Mouse (Mus musculus): ENCODE measurements around the gene Tbx10. TPM values are rescaled to one million over a fixed set of nuclear protein-coding genes. Genes with fewer than 3 reads are reported as not detected.

Tbx10 gene
- polyA plus RNA-seq, 1 experiment from 2014 or later = not detected

DNA sequence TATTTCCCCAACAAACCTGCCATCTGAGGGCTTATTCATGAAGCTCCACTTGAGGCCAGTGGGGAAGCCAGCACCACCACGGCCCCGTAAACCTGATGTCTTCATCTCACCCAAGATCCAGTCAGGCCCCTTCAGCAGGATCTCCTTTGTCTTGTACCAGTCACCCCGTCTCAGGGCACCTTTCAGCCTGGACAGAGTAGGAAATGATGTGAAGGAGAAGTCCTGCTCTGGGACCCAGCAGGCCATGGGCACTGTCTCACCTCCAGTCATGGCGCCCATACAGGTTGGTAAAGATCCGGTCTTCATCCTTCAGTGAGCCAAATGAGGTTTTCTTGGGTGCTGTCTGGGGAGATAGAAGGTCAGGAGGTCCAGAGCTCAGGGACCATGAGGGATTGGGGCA lies 18.5 kb downstream of the Tbx10 start:
- Histone ChIP-seq H3K4me1 (peaks cover 11% of the 10 kb centered on the region), H3K27ac (no peak overlapping the region), H3K9ac (no peak overlapping the region), H3K9me3 (no peaks in the 10 kb centered on the region), H3K36me3 (peaks cover 42% of the 10 kb centered on the region), H3K4me3 (0 out of 2 replicates have a peak overlapping the region, but pooled peaks have one; percentile 11), H3K27me3 (no peaks in the 10 kb centered on the region), H3K4me2 (no peak overlapping the region)
- no peak for ATAC-seq (ENCODE audit: borderline replicate concordance, extremely low read depth, low FRiP score, low TSS enrichment)
- WGBS = 90% methylated on average over 5 of the region's 5 CpGs

DNA sequence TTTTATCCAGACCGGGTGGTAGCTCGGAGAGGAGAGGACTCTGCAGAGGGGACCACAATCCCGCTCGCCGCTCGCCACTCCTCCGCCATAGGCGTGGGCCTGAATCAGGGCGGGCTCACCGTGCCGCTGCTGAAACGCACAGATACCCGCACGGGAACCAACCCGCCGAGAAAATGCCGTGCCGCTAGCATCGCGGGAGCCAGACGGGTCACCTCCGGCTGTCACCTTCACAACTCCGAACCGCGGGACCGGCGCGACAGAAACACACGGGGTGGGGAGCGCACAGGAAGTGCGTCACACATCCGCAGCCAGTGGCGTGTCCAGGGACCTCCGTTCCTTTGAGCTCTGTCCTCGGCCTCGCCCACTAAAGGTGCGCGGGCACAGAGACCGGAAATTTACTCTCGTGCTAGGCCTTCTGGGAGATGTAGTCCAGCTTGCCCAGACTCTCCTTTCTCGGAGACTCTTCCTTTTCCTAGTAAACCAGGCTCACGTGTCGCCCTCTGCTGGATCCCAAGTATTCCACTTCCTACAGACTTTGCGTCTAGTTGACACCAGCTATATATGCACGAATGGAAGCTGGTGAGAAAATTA lies 20.0 kb downstream of the Tbx10 start, which contains the start of gene Ndufv1:
Ndufv1 (minus strand) TSS at position 375 of the 591 bp plus-strand sequence.
- H3K9me3 ChIP-seq = no peaks in the 10 kb centered on the region
- ATAC-seq (ENCODE audit: borderline replicate concordance, extremely low read depth, low FRiP score, low TSS enrichment) = peak; percentile 99
- WGBS = under 1% methylated on average over 45 of the region's 45 CpGs
- peak within 1 kb of the TSS; percentile 21; the same call in 1 of the 2 replicates for H3K27ac ChIP-seq
- H3K4me2 ChIP-seq = peak within 1 kb of the TSS; percentile 65
- H3K27me3 ChIP-seq = no peaks in the 10 kb centered on the region
- H3K36me3 ChIP-seq = peaks cover 28% of the 10 kb centered on the region
- H3K4me3 ChIP-seq = peak within 1 kb of the TSS; percentile 62
- peaks cover 11% of the 10 kb centered on the region for H3K4me1 ChIP-seq
- H3K9ac ChIP-seq = peak within 1 kb of the TSS; percentile 57

DNA sequence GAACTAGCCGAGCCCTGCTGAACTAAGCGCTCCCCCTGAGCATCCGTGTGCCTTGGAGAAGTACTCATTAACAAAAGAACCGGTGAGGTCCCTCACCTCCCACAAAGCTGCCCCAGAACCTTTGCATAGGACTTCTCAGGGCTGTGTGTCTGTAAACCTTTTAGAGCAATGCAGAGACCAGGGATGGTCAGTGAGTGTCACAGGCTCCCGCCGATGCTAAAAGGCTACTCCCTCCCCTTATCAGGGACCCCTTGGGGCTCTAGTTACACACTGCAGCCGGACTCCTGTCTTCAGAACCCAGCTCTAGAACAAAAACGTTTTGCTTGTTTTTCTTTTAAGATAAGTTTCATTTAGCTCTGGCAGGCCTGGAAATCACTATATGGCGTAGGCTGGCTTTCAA lies 20.5 kb downstream of the Tbx10 start:
- H3K9ac ChIP-seq = peak overlapping the region; percentile 39
- 11% methylated on average over 9 of the region's 9 CpGs for WGBS
- peak overlapping the region; percentile 57 for H3K4me2 ChIP-seq
- no peaks in the 10 kb centered on the region for H3K27me3 ChIP-seq
- peaks cover 22% of the 10 kb centered on the region for H3K36me3 ChIP-seq
- H3K27ac ChIP-seq = no peak overlapping the region
- H3K4me1 ChIP-seq = peaks cover 11% of the 10 kb centered on the region
- ATAC-seq (ENCODE audit: borderline replicate concordance, extremely low read depth, low FRiP score, low TSS enrichment) = peak; percentile 21; the same call in 1 of the 2 replicates
- H3K9me3 ChIP-seq = no peaks in the 10 kb centered on the region
- H3K4me3 ChIP-seq = peak overlapping the region; percentile 62

DNA sequence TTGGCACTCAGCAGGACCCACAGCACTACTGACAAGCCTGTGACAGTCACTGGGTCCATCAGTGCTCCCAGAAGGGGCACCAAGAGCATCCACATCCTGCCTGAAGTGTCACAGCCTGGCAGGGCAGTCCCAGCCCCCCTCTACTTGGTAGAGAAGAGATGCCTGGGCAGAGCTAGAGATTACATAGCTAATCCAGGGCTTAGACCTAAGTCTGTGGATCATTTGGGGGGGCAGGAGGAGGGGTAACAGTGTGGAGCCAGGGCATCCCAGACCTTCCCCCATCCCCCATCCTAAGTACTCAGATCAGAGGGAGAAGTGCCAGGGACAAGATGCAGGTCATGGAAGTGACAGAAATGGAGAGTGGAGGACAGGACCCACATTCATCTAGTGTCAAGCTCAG lies 22.2 kb downstream of the Tbx10 start:
- H3K9me3 ChIP-seq = no peaks in the 10 kb centered on the region
- H3K36me3 ChIP-seq = peaks cover 9% of the 10 kb centered on the region
- peaks cover 15% of the 10 kb centered on the region for H3K4me1 ChIP-seq
- no peak overlapping the region for H3K4me3 ChIP-seq
- H3K27ac ChIP-seq = no peak overlapping the region
- no peak overlapping the region for H3K9ac ChIP-seq
- no peak overlapping the region for H3K4me2 ChIP-seq
- H3K27me3 ChIP-seq = no peaks in the 10 kb centered on the region
- no peak for ATAC-seq (ENCODE audit: borderline replicate concordance, extremely low read depth, low FRiP score, low TSS enrichment)

DNA sequence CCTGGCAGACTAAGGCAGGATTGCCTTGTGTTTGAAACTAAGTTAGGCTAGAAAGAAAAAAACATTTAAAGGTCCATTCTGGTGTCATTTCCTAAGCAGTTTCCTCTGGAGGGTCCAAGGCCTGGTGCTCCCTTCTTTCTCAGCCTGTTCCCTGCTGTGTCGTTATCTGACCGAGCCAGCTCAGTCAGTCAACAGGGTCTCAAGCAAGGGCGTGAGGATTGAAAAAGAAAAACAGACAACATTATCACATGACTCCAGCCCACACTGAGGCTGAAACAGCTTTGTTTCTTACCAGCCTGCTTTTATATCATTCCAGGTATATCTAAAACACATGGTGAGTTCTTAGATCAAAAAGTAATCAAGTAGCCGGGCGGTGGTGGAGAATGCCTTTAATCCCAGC lies 23.1 kb downstream of the Tbx10 start:
- Histone ChIP-seq H3K4me2 (no peak overlapping the region), H3K36me3 (peaks cover 4% of the 10 kb centered on the region; the same call in 1 of the 2 replicates), H3K9me3 (no peaks in the 10 kb centered on the region), H3K9ac (no peak overlapping the region), H3K27ac (no peak overlapping the region), H3K4me3 (no peak overlapping the region), H3K4me1 (peaks cover 15% of the 10 kb centered on the region), H3K27me3 (no peaks in the 10 kb centered on the region)
- 53% methylated on average over 5 of the region's 5 CpGs for WGBS
- ATAC-seq (ENCODE audit: borderline replicate concordance, extremely low read depth, low FRiP score, low TSS enrichment) = no peak

DNA sequence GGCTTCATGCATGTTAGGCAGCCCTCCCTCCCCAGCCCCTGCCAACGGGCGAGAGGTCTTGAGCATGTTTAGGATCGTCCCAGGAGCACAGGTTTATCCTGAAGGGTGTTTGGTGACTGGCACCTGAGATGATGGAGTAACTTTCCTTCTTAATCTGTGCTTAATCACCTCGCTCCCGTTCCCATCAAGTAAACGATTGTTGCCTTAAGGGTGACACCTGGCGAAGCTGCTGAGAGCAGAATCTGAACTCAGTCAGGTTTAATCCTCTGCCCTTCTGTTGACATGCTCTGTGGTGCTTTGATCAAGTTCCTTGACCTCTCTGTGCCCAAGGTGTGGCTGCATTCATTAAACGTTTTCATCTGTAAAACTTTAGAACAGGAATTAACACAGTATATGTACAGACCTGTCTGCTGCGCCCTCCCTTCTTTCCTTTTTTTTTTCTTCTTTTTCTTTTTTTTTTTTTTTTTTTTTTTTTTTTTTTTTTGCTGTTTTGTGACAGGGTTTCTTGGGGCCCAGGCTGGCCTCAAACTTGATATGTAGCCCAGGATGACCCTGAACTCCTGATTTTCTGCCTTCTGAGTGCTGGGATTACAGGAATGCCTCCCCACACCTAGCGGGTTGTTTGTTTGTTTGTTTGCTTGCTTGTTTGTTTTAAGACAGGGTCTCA lies 25.5 kb downstream of the Tbx10 start:
- WGBS = 40% methylated on average over 10 of the region's 10 CpGs

DNA sequence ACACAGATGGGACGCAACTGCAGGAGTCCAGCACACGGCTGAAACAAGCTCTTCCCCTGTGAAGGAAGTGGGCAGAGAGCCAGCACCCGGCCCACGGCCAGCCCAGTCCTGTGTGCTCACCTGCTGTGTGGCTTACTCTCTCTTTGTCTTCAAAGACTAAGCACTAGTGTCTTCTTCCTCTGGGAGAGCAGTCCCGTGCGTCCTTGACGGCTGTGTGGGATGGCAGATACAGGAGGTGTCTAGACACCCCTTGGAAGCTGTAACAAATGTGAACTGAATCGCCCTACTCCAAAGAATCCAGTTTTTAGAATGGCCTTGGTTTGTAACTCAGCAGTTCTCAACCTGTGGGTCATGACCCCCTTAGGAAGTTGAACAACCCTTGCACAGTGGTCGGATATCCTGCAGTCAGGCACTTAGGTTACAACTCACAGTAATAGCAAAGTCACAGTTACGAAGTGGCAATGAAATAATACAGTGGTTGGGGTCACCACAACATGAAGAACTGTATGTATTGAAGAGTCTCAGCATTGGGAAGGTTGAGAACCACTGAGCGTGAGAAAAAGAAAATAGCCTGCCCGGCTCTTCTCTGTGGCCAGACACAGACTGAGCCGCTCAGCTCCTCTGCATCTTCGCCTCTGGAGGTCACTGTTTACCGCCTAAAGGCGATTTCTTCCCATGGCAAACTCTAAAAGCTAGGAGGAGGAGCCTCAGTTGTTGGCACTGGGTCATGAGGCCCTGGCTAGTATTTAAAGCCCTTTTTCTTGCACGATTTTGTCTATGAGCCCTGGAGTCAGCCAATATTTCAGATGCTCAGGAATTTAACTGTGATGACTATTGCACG lies 26.4 kb downstream of the Tbx10 start:
- peak overlapping the region; percentile 1; the same call in 1 of the 2 replicates for H3K27ac ChIP-seq
- no peaks in the 10 kb centered on the region for H3K27me3 ChIP-seq
- no peaks in the 10 kb centered on the region for H3K9me3 ChIP-seq
- no peaks in the 10 kb centered on the region for H3K36me3 ChIP-seq
- H3K4me2 ChIP-seq = no peak overlapping the region
- 23% methylated on average over 18 of the region's 18 CpGs for WGBS
- H3K4me3 ChIP-seq = no peak overlapping the region
- ATAC-seq (ENCODE audit: borderline replicate concordance, extremely low read depth, low FRiP score, low TSS enrichment) = peak; percentile 92; the same call in 1 of the 2 replicates
- H3K4me1 ChIP-seq = peaks cover 5% of the 10 kb centered on the region; the same call in 1 of the 2 replicates
- no peak overlapping the region for H3K9ac ChIP-seq

More for the DNA sequence above, 25.5 kb downstream of the Tbx10 start:
- no peak for ATAC-seq (ENCODE audit: borderline replicate concordance, extremely low read depth, low FRiP score, low TSS enrichment)
- H3K27me3 ChIP-seq = no peaks in the 10 kb centered on the region
- peaks cover 5% of the 10 kb centered on the region; the same call in 1 of the 2 replicates for H3K4me1 ChIP-seq
- H3K9me3 ChIP-seq = no peaks in the 10 kb centered on the region
- no peaks in the 10 kb centered on the region for H3K36me3 ChIP-seq
- no peak overlapping the region for H3K4me3 ChIP-seq
- no peak overlapping the region for H3K27ac ChIP-seq
- no peak overlapping the region for H3K9ac ChIP-seq
- no peak overlapping the region for H3K4me2 ChIP-seq

DNA sequence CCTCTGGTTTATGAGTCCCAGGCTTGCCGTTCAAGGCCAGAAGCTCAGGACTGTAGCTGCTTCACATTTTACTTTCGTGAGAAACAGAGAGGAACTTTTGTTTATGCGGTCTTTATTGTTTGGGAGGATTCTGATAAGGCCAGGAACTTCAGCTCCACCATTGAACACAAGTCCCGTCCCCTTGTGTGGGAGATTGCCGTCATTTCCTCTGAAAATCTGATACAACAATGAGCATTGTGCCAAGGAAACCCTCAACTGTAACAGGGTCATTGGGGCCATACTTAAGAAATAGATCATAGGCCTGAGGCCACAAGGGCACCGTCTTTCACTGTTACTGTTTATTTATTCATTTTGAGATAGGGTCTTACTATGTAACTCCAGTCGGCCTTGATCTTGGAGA lies 30.6 kb downstream of the Tbx10 start:
- peaks cover 3% of the 10 kb centered on the region; the same call in 1 of the 2 replicates for H3K9me3 ChIP-seq
- WGBS = 56% methylated on average over 7 of the region's 7 CpGs
- no peak overlapping the region for H3K9ac ChIP-seq
- ATAC-seq (ENCODE audit: borderline replicate concordance, extremely low read depth, low FRiP score, low TSS enrichment) = no peak
- H3K27me3 ChIP-seq = no peaks in the 10 kb centered on the region
- H3K27ac ChIP-seq = no peak overlapping the region
- H3K4me2 ChIP-seq = no peak overlapping the region
- peaks cover 5% of the 10 kb centered on the region; the same call in 1 of the 2 replicates for H3K4me1 ChIP-seq
- H3K4me3 ChIP-seq = no peak overlapping the region
- H3K36me3 ChIP-seq = no peaks in the 10 kb centered on the region

DNA sequence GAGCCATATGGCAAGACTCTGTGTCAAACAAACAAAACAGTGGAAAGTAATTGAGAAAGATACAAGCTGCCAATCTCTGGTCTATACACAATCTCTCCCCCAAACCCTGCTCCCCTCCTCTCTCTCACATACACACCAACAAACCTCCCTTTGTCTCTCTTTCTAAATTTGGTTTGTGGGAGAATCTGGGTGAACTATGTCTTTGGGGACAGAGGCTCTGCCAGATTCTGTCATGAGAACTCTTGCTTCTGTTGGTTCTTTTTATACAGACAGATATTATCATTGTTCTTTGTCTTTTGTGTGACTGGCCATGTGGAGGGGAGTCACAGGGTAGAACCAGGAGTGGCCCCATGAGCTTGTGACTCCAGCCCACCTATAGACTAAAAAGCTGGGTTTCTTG lies 35.0 kb downstream of the Tbx10 start:
- Histone ChIP-seq H3K9ac (no peak overlapping the region), H3K4me1 (no peaks in the 10 kb centered on the region), H3K4me3 (no peak overlapping the region), H3K36me3 (no peaks in the 10 kb centered on the region), H3K9me3 (peaks cover 3% of the 10 kb centered on the region; the same call in 1 of the 2 replicates), H3K27me3 (no peaks in the 10 kb centered on the region), H3K27ac (no peak overlapping the region), H3K4me2 (no peak overlapping the region)
- ATAC-seq (ENCODE audit: borderline replicate concordance, extremely low read depth, low FRiP score, low TSS enrichment) = no peak

DNA sequence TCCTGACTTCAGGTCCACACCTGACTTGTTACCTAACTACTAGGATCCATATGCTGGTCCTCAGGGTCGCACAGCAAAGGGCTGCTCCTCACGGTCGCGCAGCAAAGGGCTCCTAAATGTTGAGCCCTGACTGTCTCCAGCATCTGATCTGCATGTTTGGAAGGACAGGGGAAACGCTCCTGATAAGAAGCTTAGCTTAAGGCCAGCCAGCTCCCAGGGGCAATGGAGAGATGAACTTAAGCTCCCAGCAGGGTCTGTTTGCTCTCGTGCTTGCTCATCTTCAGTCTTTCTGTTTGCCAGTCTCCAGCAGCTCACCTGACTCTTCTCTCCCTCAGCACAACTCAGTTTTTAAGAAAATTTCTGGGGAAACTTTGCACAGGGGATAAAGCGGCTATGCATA lies 40.1 kb downstream of the Tbx10 start:
- Histone ChIP-seq H3K36me3 (peaks cover 6% of the 10 kb centered on the region; the same call in 1 of the 2 replicates), H3K4me2 (no peak overlapping the region), H3K27ac (no peak overlapping the region), H3K4me3 (no peak overlapping the region), H3K9me3 (no peaks in the 10 kb centered on the region), H3K4me1 (peaks cover 4% of the 10 kb centered on the region; the same call in 1 of the 2 replicates), H3K27me3 (no peaks in the 10 kb centered on the region), H3K9ac (no peak overlapping the region)
- 46% methylated on average over 7 of the region's 7 CpGs for WGBS
- ATAC-seq (ENCODE audit: borderline replicate concordance, extremely low read depth, low FRiP score, low TSS enrichment) = no peak

DNA sequence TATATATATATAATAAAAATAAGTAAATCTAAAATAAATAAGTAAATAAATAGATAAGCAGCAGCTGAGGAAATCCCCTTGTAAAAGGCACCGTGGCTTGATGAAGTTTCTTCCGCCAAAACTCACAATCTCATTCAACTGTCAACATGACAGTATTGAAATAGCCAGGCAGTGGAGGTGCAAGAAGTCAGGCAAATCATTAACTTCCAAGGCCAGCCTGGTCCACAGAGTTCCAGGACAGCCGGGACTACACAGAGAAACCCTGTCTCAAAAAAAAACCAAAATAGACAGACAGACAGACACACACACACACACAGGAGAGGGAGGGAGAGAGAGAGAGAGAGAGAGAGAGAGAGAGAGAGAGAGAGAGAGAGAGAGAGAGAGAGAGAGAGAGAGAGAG lies 40.7 kb downstream of the Tbx10 start:
- H3K27me3 ChIP-seq = no peaks in the 10 kb centered on the region
- no peak overlapping the region for H3K4me3 ChIP-seq
- 57% methylated on average over 3 of the region's 3 CpGs for WGBS
- peaks cover 6% of the 10 kb centered on the region; the same call in 1 of the 2 replicates for H3K36me3 ChIP-seq
- no peak overlapping the region for H3K27ac ChIP-seq
- no peak overlapping the region for H3K9ac ChIP-seq
- peaks cover 4% of the 10 kb centered on the region; the same call in 1 of the 2 replicates for H3K4me1 ChIP-seq
- no peak for ATAC-seq (ENCODE audit: borderline replicate concordance, extremely low read depth, low FRiP score, low TSS enrichment)
- H3K9me3 ChIP-seq = no peaks in the 10 kb centered on the region
- no peak overlapping the region for H3K4me2 ChIP-seq

Measured in lung, embryonic 15.5 days (tissue).